Mouse (Mus musculus) cerebellum, adult 9-10 months (tissue): ENCODE measurements at regions not wholly inside any gene's neighbourhood (a gene's known extent, or its start where the extent isn't known, plus 50 kb on each side); places are given as distances from the start of the nearest gene placed in this dataset.

Experiments used
- DNase-seq: peaks from one replicate; pipeline ENCODE4 v3.0.0; 2022

GRCm38 (mm10) chr6:32739162-32739745, 151.3 kb upstream of the Plxna4 start:
- no peak for DNase-seq

GRCm38 (mm10) chr6:32728706-32729105, 140.7 kb upstream of the Plxna4 start:
- DNase-seq, result no peak

GRCm38 (mm10) chr6:32726571-32726970, 138.6 kb upstream of the Plxna4 start:
- DNase-seq, result no peak

GRCm38 (mm10) chr6:32717860-32718259, 129.9 kb upstream of the Plxna4 start:
- DNase-seq, result no peak

GRCm38 (mm10) chr6:32715137-32715536, 127.1 kb upstream of the Plxna4 start:
- DNase-seq, result no peak

GRCm38 (mm10) chr6:32710208-32710607, 122.2 kb upstream of the Plxna4 start:
- no peak for DNase-seq

GRCm38 (mm10) chr6:32709566-32709965, 121.6 kb upstream of the Plxna4 start:
- DNase-seq, result no peak

GRCm38 (mm10) chr6:32707417-32707816, 119.4 kb upstream of the Plxna4 start:
- no peak for DNase-seq

GRCm38 (mm10) chr6:32706376-32706775, 118.4 kb upstream of the Plxna4 start:
- DNase-seq, result no peak

- no peak for DNase-seq
These were observed 115.5 kb upstream of the Plxna4 start for GRCm38 (mm10) chr6:32703466-32703865.

GRCm38 (mm10) chr6:32702245-32702791, 114.3 kb upstream of the Plxna4 start:
- peak; percentile 84 for DNase-seq

GRCm38 (mm10) chr6:32699811-32700210, 111.8 kb upstream of the Plxna4 start:
- no peak for DNase-seq

- DNase-seq, result peak; percentile 41
These were observed 109.8 kb upstream of the Plxna4 start for GRCm38 (mm10) chr6:32697771-32698270.

- no peak for DNase-seq
These were observed 108.0 kb upstream of the Plxna4 start for GRCm38 (mm10) chr6:32696037-32696436.

- no peak for DNase-seq
These were observed 84.6 kb upstream of the Plxna4 start for GRCm38 (mm10) chr6:32672552-32672951.

- no peak for DNase-seq
These were observed 71.8 kb upstream of the Plxna4 start for GRCm38 (mm10) chr6:32659743-32660142.

GRCm38 (mm10) chr6:32657378-32657777, 69.4 kb upstream of the Plxna4 start:
- DNase-seq, result no peak

- DNase-seq, result no peak
These were observed 66.2 kb upstream of the Plxna4 start for GRCm38 (mm10) chr6:32654188-32654587.

- no peak for DNase-seq
These were observed 56.0 kb upstream of the Plxna4 start for GRCm38 (mm10) chr6:32644016-32644415.

GRCm38 (mm10) chr6:32638843-32639242, 50.9 kb upstream of the Plxna4 start:
- DNase-seq, result no peak
